Mouse (Mus musculus): ENCODE results near the gene Ccdc169.

Gene Ccdc169

GRCm38 (mm10) chr3:55137039-55137438, at the start of gene Ccdc169:
Gene Ccdc169, plus strand, starts transcription at chr3:55137339.
- no peak for DNase-seq (ENCODE audit: low spot score in 2 of 2)

- DNase-seq (ENCODE audit: low spot score in 2 of 2): peak in 1 of 2 experiments; percentile 42
These were observed 49.8 kb upstream of the Ccdc169 start for GRCm38 (mm10) chr3:55087360-55087759.

- DNase-seq (ENCODE audit: low spot score in 2 of 2): no peak
These were observed 48.8 kb upstream of the Ccdc169 start for GRCm38 (mm10) chr3:55088359-55088758.

GRCm38 (mm10) chr3:55088843-55089242, 48.3 kb upstream of the Ccdc169 start:
- no peak for DNase-seq (ENCODE audit: low spot score in 2 of 2)

GRCm38 (mm10) chr3:55089291-55089690, 47.8 kb upstream of the Ccdc169 start:
- no peak for DNase-seq (ENCODE audit: low spot score in 2 of 2)

- DNase-seq (ENCODE audit: low spot score in 2 of 2): no peak
These were observed 44.0 kb upstream of the Ccdc169 start for GRCm38 (mm10) chr3:55093161-55093560.

- DNase-seq (ENCODE audit: low spot score in 2 of 2): peak in 1 of 2 experiments; percentile 64
These were observed 41.0 kb upstream of the Ccdc169 start for GRCm38 (mm10) chr3:55095968-55096654.

- DNase-seq (ENCODE audit: low spot score in 2 of 2): no peak
These were observed 40.5 kb upstream of the Ccdc169 start for GRCm38 (mm10) chr3:55096655-55097005.

GRCm38 (mm10) chr3:55097186-55097585, 40.0 kb upstream of the Ccdc169 start:
- DNase-seq (ENCODE audit: low spot score in 2 of 2): no peak

GRCm38 (mm10) chr3:55098014-55098413, 39.1 kb upstream of the Ccdc169 start:
- no peak for DNase-seq (ENCODE audit: low spot score in 2 of 2)

- DNase-seq (ENCODE audit: low spot score in 2 of 2): no peak
These were observed 38.1 kb upstream of the Ccdc169 start for GRCm38 (mm10) chr3:55098990-55099389.

GRCm38 (mm10) chr3:55101092-55101491, 36.0 kb upstream of the Ccdc169 start:
- DNase-seq (ENCODE audit: low spot score in 2 of 2): no peak

GRCm38 (mm10) chr3:55105372-55106023, 31.6 kb upstream of the Ccdc169 start:
- no peak for DNase-seq (ENCODE audit: low spot score in 2 of 2)

GRCm38 (mm10) chr3:55106051-55106450, 31.1 kb upstream of the Ccdc169 start:
- DNase-seq (ENCODE audit: low spot score in 2 of 2): no peak

- DNase-seq (ENCODE audit: low spot score in 2 of 2): no peak
These were observed 28.0 kb upstream of the Ccdc169 start for GRCm38 (mm10) chr3:55109097-55109496.

GRCm38 (mm10) chr3:55111935-55112709, 25.0 kb upstream of the Ccdc169 start, which contains the start of gene Spg20:
Gene Spg20, plus strand, starts transcription at chr3:55112108.
- DNase-seq (ENCODE audit: low spot score in 2 of 2): peak; percentile 72 to 96

- no peak for DNase-seq (ENCODE audit: low spot score in 2 of 2)
These were observed 24.3 kb upstream of the Ccdc169 start for GRCm38 (mm10) chr3:55112710-55113415.

GRCm38 (mm10) chr3:55114313-55115065, 22.6 kb upstream of the Ccdc169 start:
- DNase-seq (ENCODE audit: low spot score in 2 of 2): no peak

GRCm38 (mm10) chr3:55115071-55115470, 22.1 kb upstream of the Ccdc169 start:
- DNase-seq (ENCODE audit: low spot score in 2 of 2): no peak

GRCm38 (mm10) chr3:55115989-55116388, 21.1 kb upstream of the Ccdc169 start:
- no peak for DNase-seq (ENCODE audit: low spot score in 2 of 2)

GRCm38 (mm10) chr3:55119275-55119898, 17.8 kb upstream of the Ccdc169 start:
- DNase-seq (ENCODE audit: low spot score in 2 of 2): no peak

Data from left cerebral cortex, adult 9 months (tissue).